Mouse (Mus musculus) embryonic facial prominence, embryonic 13.5 days (tissue): ENCODE data around the gene Atp6v1e2. TPM values are rescaled to one million over a fixed set of nuclear protein-coding genes. Genes with fewer than 3 reads are reported as not detected.
A peak's percentile ranks its signal among the peaks of the same experiment; 100 is the strongest.

ENCODE experiments used
- ATAC-seq: fragments of 200-750 bp; cut with Nextera tagmentation; 2 replicates; pipeline ENCODE4 v1.8.0; 2017; ENCODE audit warnings: low read depth; ENCODE audit not compliant: insufficient number of reproducible peaks, insufficient read depth, low FRiP score, low TSS enrichment
- H3K27ac ChIP-seq: fragments of 300-500 bp; sonication (generic); 2 replicates; pipeline ENCODE4 v1.5.1; 2015; ENCODE audit warnings: moderate library complexity, mild to moderate bottlenecking, inconsistent platforms
- H3K27me3 ChIP-seq: fragments of 300-500 bp; sonication (generic); 2 replicates; pipeline ENCODE4 v1.6.1; 2015; ENCODE audit warnings: mild to moderate bottlenecking, inconsistent platforms
- H3K36me3 ChIP-seq: fragments of 300-500 bp; sonication (generic); 2 replicates; pipeline ENCODE4 v1.6.1; 2015; ENCODE audit warnings: mild to moderate bottlenecking, inconsistent platforms
- H3K4me1 ChIP-seq: fragments of 300-500 bp; sonication (generic); 2 replicates; pipeline ENCODE4 v1.6.1; 2015; ENCODE audit warnings: inconsistent platforms
- H3K4me2 ChIP-seq: fragments of 300-500 bp; sonication (generic); 2 replicates; pipeline ENCODE4 v1.6.1; 2015; ENCODE audit warnings: moderate library complexity, mild to moderate bottlenecking, inconsistent platforms
- H3K4me3 ChIP-seq: fragments of 300-500 bp; sonication (generic); 2 replicates; pipeline ENCODE4 v1.5.1; 2015; ENCODE audit warnings: mild to moderate bottlenecking, inconsistent platforms
- H3K9ac ChIP-seq: fragments of 300-500 bp; sonication (generic); 2 replicates; pipeline ENCODE4 v1.6.1; 2015; ENCODE audit warnings: mild to moderate bottlenecking, inconsistent platforms
- H3K9me3 ChIP-seq: fragments of 300-500 bp; sonication (generic); 2 replicates; pipeline ENCODE4 v1.6.1; 2016; ENCODE audit warnings: inconsistent platforms
- WGBS: fragments of 180-500 bp; shearing (Covaris S2); methylation state at CpG from one replicate; pipeline ENCODE4 v1.1.7; 2015; ENCODE audit warnings: mixed read lengths; 5-methylcytosine and 5-hydroxymethylcytosine counted together
- polyA plus RNA-seq: library from polyadenylated mRNA; unstranded; fragments of >200 nt; fragmentation: Nextera tagmentation; extraction: Ambion mirVana; gene quantifications from 2 replicates; pipeline ENCODE4 v1.2.1, GENCODE M21; 2015

The Atp6v1e2 gene
- polyA plus RNA-seq, 1 experiment from 2014 or later: not detected

DNA sequence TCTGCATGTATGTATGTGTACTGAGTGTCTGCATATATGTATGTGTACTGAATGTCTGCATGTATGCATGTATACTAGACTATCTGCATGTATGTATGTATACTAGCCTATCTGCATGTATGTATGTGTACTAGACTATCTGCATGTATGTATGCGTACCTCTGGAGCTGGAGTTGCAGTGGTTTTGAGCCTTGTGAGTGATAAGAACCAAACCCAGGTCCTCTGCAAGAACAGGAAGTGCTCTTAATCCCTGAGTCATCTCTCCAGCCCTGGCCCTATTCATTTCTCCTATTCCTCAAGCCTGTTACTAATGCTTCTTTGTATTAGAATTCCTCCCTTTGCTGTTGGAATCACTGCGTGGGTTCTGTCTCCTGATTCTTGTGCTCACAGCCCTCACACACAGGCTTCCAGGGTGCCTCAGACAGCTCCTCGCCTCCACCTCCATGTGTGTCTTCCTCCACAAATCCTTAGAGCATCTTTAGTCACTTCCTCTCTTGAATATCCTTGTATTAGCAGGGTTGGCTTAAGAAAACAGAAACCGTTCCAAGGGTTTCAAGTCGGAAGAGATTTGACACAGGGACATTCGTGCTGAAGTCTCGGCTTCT, 34.6 kb downstream of the Atp6v1e2 start:
- no peak overlapping the region for H3K9ac ChIP-seq
- no peaks in the 10 kb centered on the region for H3K36me3 ChIP-seq
- H3K4me2 ChIP-seq: no peak overlapping the region
- no peaks in the 10 kb centered on the region; the same call in 1 of the 2 replicates for H3K4me1 ChIP-seq
- H3K9me3 ChIP-seq: no peaks in the 10 kb centered on the region
- H3K27ac ChIP-seq: no peak overlapping the region
- no peak overlapping the region for H3K4me3 ChIP-seq
- H3K27me3 ChIP-seq: 0 out of 2 replicates have a peak, but pooled peaks cover 5% of the 10 kb centered on the region
- 78% methylated on average over 7 of the region's 7 CpGs for WGBS
- no peak for ATAC-seq

DNA sequence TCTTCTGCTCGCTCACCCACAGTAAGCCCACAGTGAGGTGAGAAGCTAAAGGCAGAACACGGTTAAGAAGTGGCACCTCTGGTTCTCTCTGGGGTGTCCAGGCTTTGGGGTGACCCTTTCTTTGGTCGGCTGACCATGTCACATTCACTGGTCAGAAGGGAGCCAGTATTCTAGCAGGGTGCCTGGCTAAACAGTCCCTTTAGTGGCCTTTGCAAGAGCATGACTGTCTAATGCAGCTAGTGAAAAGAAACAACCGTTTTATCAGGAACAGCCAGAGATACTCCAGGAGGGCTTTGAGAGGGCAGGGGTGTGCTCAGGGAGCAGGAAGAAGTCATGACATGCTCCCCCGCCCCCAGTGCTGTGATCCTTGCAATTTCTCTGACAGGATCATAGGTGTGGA, 36.4 kb downstream of the Atp6v1e2 start:
- H3K36me3 ChIP-seq: no peaks in the 10 kb centered on the region
- no peak for ATAC-seq
- no peak overlapping the region for H3K4me2 ChIP-seq
- H3K9ac ChIP-seq: no peak overlapping the region
- no peaks in the 10 kb centered on the region; the same call in 1 of the 2 replicates for H3K4me1 ChIP-seq
- WGBS: 71% methylated on average over 5 of the region's 5 CpGs
- H3K9me3 ChIP-seq: no peaks in the 10 kb centered on the region
- no peak overlapping the region for H3K4me3 ChIP-seq
- H3K27ac ChIP-seq: no peak overlapping the region
- H3K27me3 ChIP-seq: peaks cover 14% of the 10 kb centered on the region; the same call in 1 of the 2 replicates

DNA sequence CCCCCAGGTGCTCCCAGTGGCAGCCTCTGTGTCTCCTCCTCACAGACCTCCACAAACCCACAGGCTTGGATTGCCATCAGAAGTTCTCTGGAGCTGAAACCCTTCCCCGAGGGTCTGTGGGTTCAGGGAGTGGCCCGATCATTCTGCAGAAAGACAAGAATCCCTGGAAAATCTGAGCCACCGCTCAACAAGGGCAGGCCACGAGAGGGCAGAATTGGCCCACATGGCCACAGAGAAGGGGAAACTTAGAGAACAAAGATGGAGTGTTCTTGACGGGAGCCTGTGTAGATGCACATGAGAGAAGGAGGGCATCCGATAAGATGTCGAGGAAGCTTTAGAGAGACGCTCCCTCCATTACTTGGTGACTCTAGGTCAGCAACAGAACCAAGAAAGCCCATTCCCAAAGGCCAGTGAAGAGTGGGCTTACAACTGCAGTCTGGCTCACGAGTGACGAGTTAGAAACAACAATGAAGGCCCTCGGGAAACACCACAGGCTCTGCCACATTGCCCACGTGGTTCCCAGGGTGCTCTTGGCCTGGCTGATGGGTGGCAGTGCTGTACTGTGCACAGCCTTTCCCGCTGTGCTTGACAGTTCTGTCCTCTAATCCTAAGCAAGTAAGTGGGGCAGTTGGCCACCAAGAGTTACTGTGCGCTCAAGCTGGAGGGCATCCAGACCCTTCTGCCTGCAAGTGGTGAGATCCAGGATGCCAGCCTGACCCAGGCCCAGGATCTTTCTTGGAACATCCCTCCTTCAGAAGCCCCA, 37.8 kb downstream of the Atp6v1e2 start:
- ATAC-seq: no peak
- Histone ChIP-seq H3K27ac (no peak overlapping the region), H3K9me3 (no peaks in the 10 kb centered on the region), H3K4me2 (no peak overlapping the region), H3K9ac (no peak overlapping the region), H3K4me3 (no peak overlapping the region), H3K4me1 (peaks cover 11% of the 10 kb centered on the region), H3K27me3 (peaks cover 14% of the 10 kb centered on the region; the same call in 1 of the 2 replicates), H3K36me3 (no peaks in the 10 kb centered on the region)
- 65% methylated on average over 14 of the region's 14 CpGs for WGBS

DNA sequence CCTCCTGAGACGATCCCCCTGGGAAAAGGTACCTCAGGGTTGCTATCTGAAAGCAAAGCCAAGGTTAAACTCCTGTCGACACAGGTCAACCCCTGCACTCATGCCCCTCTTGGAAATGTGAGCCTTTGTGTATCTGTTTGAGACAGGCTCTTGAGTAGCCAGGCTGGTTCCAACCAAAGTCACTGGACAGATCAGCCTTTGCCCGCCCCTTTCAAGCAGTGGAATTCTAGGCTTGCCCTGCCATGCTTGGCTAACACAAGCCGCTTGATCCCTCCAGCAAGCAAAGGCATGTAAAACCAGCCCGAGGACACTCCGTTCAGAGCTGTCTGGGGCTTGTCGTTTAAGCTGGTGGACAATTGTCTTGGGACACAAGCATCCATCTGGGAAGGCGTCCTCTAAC, 39.4 kb downstream of the Atp6v1e2 start:
- no peak overlapping the region for H3K4me2 ChIP-seq
- H3K4me1 ChIP-seq: peaks cover 15% of the 10 kb centered on the region
- H3K9me3 ChIP-seq: no peaks in the 10 kb centered on the region
- no peak overlapping the region for H3K27ac ChIP-seq
- WGBS: 62% methylated on average over 8 of the region's 8 CpGs
- no peak overlapping the region for H3K9ac ChIP-seq
- peaks cover 14% of the 10 kb centered on the region for H3K27me3 ChIP-seq
- no peaks in the 10 kb centered on the region for H3K36me3 ChIP-seq
- no peak for ATAC-seq
- H3K4me3 ChIP-seq: no peak overlapping the region

DNA sequence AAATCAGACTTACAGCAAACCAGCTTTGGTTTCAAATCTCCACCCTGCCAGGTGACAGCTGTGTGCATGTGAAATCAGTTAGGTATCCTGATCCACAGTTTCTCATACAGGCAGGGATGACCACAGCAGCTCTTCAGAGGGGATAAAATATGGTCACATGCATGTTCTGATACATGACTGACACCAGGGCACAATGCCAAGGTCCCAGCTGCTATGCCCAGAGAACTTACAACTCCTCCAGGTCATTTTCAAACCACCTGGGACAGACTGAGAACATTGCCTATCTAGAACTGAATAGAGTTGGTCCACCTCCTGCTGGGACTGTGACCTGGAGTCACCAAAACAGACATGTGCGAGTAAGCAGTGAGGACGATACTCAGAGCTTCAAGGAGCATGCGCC, 40.6 kb downstream of the Atp6v1e2 start:
- ATAC-seq: no peak
- WGBS: 82% methylated on average over 3 of the region's 3 CpGs

DNA sequence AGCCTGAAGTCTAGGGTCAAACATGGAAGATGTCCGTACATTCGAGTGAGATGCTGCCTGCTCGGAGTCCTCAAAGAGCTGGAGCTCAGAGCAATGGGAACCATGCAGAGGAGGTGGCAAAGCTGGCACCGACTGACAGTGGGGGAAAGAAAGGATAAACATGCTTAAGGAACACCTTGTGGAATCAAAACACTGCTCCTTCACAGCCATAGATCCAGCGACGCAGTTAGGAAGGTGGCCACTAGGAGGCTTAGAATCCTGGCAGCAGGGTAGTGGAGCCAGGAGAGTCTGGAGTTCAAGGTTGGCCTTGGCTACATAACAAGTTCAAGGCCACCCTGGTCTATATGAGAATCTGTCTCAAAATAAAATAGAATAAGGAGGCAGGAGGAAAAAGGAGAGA, 41.1 kb downstream of the Atp6v1e2 start:
- peaks cover 15% of the 10 kb centered on the region for H3K4me1 ChIP-seq
- no peak for ATAC-seq
- 31% methylated on average over 6 of the region's 6 CpGs for WGBS
- H3K36me3 ChIP-seq: no peaks in the 10 kb centered on the region
- H3K9ac ChIP-seq: no peak overlapping the region
- H3K4me2 ChIP-seq: no peak overlapping the region
- no peak overlapping the region for H3K27ac ChIP-seq
- no peak overlapping the region for H3K4me3 ChIP-seq
- no peaks in the 10 kb centered on the region for H3K9me3 ChIP-seq
- peaks cover 14% of the 10 kb centered on the region for H3K27me3 ChIP-seq

More for the DNA sequence above, 40.6 kb downstream of the Atp6v1e2 start:
- no peaks in the 10 kb centered on the region for H3K9me3 ChIP-seq
- peaks cover 15% of the 10 kb centered on the region for H3K4me1 ChIP-seq
- peaks cover 14% of the 10 kb centered on the region for H3K27me3 ChIP-seq
- no peak overlapping the region for H3K27ac ChIP-seq
- no peak overlapping the region for H3K4me2 ChIP-seq
- no peak overlapping the region for H3K9ac ChIP-seq
- H3K36me3 ChIP-seq: no peaks in the 10 kb centered on the region
- H3K4me3 ChIP-seq: no peak overlapping the region

DNA sequence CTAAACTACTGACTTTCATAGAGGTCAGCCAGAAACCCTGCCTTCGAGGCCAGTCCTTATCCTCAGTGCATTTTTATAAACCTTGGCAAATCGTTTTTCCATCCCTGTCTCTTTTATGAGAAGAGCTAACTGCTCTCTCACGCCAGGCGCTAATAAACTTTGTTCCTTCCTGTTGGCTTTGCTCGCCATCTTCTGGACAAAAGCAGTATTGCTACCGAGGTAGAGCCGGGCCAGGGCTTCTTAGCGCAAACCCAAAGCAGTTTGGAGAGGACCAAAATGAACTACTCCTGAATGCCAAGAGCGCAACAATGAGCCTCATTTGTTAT, 41.6 kb downstream of the Atp6v1e2 start:
- Histone ChIP-seq H3K27ac (no peak overlapping the region), H3K4me2 (peak overlapping the region; percentile 48)
- 0 out of 2 replicates have a peak, but pooled peaks have one; percentile 5 for ATAC-seq

DNA sequence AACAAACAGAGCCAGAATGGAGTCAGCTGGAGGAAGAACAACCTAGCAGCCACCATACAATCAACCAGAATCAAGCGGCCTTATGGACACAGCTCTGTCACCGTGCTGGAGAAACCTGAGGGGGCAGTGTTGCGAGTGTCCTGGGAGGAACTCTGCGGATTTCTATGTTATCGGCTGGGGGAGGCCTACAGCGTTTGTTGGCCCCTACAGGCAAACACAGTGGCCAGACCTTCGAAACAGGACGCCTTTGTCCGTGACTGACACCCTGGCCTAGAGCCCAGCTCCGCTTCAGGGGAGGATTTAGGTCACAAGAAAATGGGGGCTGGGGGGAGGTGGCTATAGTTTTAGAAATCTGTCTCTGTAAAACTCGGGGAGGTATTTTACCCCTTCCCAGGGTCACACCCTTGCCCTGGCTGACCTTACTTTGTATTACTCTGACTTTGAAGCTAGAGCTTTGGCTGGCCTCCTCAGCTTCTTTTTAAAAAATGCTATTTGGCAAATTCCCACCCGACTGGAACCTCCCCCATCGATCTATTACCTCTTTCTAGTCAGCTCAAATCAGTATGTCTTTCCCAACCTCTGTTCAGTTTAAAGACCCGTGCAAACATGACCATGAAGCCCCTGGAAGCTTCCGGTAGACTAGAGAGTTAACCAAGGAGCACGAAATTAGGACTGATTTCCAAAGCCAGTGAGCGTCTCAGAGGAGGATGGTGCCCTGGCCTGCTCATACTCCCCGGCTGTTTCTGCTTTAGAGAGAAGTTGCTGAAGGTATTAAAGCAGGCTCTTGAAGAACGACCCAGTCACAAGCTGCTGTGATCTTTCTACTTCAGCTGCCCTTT, 42.2 kb downstream of the Atp6v1e2 start:
- Histone ChIP-seq H3K27me3 (peaks cover 14% of the 10 kb centered on the region), H3K27ac (0 out of 2 replicates have a peak overlapping the region, but pooled peaks have one; percentile 1), H3K4me1 (peaks cover 15% of the 10 kb centered on the region), H3K4me2 (peak overlapping the region; percentile 48), H3K9me3 (no peaks in the 10 kb centered on the region), H3K9ac (peak overlapping the region; percentile 7; the same call in 1 of the 2 replicates), H3K4me3 (no peak overlapping the region), H3K36me3 (no peaks in the 10 kb centered on the region)
- 14% methylated on average over 19 of the region's 19 CpGs for WGBS
- ATAC-seq: 0 out of 2 replicates have a peak, but pooled peaks have one; percentile 7

More for the DNA sequence above, 41.6 kb downstream of the Atp6v1e2 start:
- no peak overlapping the region for H3K4me3 ChIP-seq
- H3K4me1 ChIP-seq: peaks cover 15% of the 10 kb centered on the region
- H3K27me3 ChIP-seq: peaks cover 14% of the 10 kb centered on the region
- H3K9ac ChIP-seq: no peak overlapping the region
- 4% methylated on average over 9 of the region's 9 CpGs for WGBS
- H3K9me3 ChIP-seq: no peaks in the 10 kb centered on the region
- no peaks in the 10 kb centered on the region for H3K36me3 ChIP-seq

DNA sequence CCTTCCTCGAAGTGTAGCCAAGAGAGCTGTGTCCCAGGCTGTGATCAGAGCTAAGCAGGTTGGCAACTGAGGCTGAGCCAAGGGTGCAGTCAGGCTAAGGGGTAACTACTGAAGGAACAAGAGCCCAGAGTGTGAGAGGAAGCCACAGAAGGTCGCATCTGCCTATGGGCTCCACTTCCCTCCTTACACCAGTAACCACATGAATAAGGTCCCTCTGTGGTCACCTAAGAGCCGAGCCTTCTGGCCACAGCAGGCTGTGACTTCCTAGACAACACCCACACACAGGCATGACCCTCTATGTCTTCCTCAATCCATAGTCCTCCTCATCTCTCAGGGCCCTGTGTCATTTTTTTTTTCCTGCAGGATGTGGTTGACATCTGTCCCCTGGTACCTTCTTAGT, 43.5 kb downstream of the Atp6v1e2 start:
- Histone ChIP-seq H3K9ac (no peak overlapping the region), H3K4me1 (peaks cover 15% of the 10 kb centered on the region), H3K36me3 (no peaks in the 10 kb centered on the region), H3K4me3 (no peak overlapping the region), H3K27me3 (peaks cover 14% of the 10 kb centered on the region), H3K27ac (no peak overlapping the region), H3K9me3 (no peaks in the 10 kb centered on the region), H3K4me2 (no peak overlapping the region)
- 66% methylated on average over 3 of the region's 3 CpGs for WGBS
- ATAC-seq: no peak

DNA sequence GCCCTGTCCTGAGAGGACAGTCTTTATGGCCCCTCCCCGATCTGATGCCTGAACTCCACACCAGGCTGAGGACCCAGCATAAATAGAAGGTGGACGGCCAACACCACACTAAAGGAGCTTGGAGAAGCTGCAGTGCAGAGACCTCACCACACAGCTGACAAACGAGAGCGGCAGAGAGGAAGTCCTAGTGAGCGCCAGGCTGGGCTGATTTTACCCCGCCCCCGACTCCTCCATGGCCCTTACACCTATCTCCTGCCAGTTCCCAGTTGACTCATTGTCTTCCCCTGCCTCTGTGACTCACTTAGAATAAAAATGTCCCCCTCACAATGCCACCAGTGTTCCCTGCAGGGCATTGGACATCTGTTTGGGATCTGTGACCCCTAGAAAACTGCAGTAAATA, 44.1 kb downstream of the Atp6v1e2 start:
- H3K36me3 ChIP-seq: no peaks in the 10 kb centered on the region
- H3K4me2 ChIP-seq: no peak overlapping the region
- H3K4me3 ChIP-seq: no peak overlapping the region
- H3K9ac ChIP-seq: no peak overlapping the region
- ATAC-seq: no peak
- H3K27ac ChIP-seq: no peak overlapping the region
- 54% methylated on average over 7 of the region's 7 CpGs for WGBS
- peaks cover 15% of the 10 kb centered on the region for H3K4me1 ChIP-seq
- peaks cover 12% of the 10 kb centered on the region for H3K27me3 ChIP-seq
- no peaks in the 10 kb centered on the region for H3K9me3 ChIP-seq

DNA sequence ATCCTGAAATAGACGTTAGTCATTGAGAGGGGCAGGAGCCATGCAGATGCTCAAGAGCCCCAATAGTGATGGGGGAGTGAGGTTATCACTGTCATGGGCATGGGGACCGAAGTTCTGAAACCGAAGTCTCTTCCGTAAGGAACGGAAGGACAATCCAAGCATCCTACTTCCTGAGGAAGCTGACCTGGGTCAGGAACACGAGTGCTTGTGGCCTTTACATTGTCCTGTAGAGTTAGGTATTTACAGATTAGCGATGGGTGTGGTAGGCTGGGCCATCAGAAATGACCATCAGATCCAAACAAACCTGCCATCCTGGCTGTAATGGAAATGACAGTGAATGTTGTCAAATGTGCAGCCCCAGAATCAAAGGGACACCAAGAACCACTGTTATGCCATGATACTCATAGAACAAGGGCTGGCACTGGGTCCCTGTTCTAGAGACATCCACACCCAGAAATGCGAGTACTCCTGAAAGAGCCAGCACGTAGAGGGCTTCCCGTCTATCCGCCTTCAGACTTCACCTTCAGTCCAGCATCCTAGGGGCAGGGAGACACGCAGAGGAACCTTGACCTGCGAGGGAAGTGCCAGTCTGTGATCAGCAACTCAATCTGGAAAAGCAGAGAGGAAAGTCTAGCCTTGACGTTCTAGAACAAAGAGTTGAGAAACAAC, 45.2 kb downstream of the Atp6v1e2 start:
- 90% methylated on average over 14 of the region's 14 CpGs for WGBS
- H3K4me3 ChIP-seq: no peak overlapping the region
- H3K27ac ChIP-seq: no peak overlapping the region
- no peaks in the 10 kb centered on the region for H3K36me3 ChIP-seq
- no peak overlapping the region for H3K9ac ChIP-seq
- ATAC-seq: no peak
- H3K9me3 ChIP-seq: no peaks in the 10 kb centered on the region
- peaks cover 15% of the 10 kb centered on the region for H3K4me1 ChIP-seq
- H3K27me3 ChIP-seq: peaks cover 7% of the 10 kb centered on the region
- H3K4me2 ChIP-seq: no peak overlapping the region
